Mouse (Mus musculus) testis, adult 10 weeks (tissue): ENCODE results near the gene Gm28961. TPM values are rescaled to one million over a fixed set of nuclear protein-coding genes. Genes with fewer than 3 reads are reported as not detected.

ENCODE experiments used
- polyA plus RNA-seq: library from polyadenylated mRNA; stranded (reverse); fragments of 350-450 nt; fragmentation: Illumina TruSeq; extraction: RNeasy Lipid Tissue Mini Kit (QIAGEN cat#74804); gene quantifications from one replicate; pipeline ENCODE4 v1.2.3, GENCODE M21; 2014; ENCODE audit warnings: low read depth, low replicate concordance

Gm28961 gene
- polyA plus RNA-seq = 20.9 TPM

GRCm38 (mm10) chrY:57705397-57705796 lies at the start of gene Gm28961:
Gene Gm28961, plus strand, starts transcription at chrY:57705697.

Other genes starting within 250 kb of the Gm28961 start
- gene Gm21943, start 172.0 kb upstream of the Gm28961 start, polyA plus RNA-seq = 20.8 TPM